Mouse (Mus musculus) layer of hippocampus, adult 11-12 months (tissue): ENCODE data around the gene Elk4.

Experiments
- DNase-seq: peaks from one replicate; pipeline ENCODE4 v3.0.0; 2022; ENCODE audit warnings: low spot score

The Elk4 gene

DNA sequence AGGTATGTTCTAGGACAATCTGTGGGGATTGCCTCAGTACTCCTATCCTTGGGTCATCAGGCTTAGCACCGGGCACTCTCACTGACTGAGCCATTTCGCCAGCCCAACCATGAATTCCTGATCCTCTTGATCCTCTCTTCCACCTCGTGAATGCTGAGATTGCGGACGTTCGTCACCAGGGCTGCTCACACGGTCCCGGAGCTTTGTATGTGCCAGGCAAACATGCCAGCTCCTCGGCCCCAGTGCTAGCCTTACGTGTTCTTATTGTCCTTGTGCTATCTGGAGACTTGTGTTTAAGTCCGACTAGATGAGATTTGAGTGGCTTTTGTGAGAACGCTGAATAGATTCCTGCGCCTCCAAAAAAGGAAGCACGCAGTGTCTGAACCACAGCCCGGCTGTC, 20.0 kb upstream of the Elk4 start:
- no peak for DNase-seq

DNA sequence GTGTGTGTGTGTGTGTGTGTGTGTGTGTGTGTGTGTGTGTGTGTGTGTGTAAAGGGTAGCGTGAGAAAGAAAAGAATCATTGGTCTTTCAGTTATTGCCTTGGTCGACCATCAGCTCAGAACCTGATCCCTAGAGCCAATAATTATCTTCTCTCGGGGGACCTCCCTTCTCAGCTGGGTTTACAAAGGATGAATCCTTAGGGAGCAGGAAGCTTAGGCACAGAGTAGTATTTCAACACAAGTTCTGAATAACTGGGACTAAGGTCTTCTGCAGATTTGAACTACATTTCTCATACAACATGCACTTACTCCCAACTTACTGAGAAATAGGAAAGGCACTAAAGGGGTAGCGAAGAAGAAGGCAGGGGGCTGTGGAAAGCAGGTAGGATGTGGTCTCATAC, 17.9 kb upstream of the Elk4 start:
- no peak for DNase-seq

- DNase-seq, result no peak
Measured at GRCm38 (mm10) chr1:131990083-131990760, 17.2 kb upstream of the Elk4 start.

DNA sequence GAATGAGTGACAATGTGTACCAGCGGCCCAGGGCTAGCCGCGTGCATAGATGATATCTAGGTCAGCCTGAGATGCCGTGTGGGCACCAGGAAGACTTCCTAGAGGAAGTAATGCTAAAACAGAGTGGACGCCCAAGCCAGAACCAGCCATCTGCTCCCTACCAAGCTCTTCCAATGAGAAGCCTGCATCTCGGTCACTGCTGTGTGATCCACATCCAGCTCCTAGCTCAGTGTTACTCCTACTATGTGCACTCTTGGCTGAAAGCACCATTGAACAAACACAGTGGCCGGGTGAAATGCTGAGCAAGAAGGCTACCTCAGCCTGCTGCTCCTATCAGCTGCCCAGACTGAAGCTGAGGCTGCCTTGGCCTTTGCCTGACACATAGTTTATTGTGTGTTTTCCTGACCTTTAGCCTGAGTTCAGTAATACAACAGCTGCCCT, 14.8 kb upstream of the Elk4 start:
- DNase-seq, result no peak

GRCm38 (mm10) chr1:131993169-131994040, 14.0 kb upstream of the Elk4 start:
- no peak for DNase-seq

DNA sequence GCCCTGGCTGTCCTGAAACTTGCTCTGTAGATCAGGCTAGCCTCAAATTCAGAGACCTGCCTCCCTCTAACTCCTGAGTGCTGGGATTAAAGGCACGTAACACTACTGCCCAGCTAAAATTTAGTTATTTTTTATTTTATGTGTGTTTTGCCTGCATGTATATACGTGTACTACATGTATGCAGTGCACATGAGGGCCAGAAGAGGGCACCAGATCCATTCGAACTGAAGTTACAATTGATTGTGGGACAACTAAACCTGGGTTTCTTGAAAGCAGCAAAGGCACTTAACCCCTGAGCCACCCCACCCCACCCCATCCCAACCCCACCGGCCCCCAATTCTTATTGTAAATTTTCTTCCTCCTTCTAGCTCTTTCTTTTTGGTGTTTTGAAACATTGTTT, 12.3 kb upstream of the Elk4 start:
- DNase-seq, result peak; percentile 66

GRCm38 (mm10) chr1:132000506-132000905, 6.9 kb upstream of the Elk4 start:
- DNase-seq, result no peak

DNA sequence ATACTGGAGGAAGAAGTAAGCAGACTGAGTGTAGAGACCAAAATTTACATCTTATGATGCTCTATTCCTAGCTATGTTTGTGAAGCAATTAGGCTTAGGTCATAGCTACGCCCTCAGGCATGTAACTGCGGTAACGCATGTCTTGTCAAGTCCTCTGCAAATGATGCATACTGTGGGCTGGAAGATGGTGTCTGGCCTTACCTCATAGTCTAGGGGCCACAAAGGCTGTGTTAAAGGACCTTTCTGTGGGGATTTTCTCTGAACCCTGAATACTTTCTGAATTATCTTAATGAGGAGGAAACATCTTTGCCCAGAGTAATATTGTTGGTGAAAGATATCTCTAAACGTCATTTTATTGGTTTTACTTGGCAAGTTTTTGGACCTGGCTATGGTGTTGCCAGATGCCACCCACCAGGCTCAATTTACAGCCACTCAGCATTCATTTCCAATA, 5.5 kb upstream of the Elk4 start:
- no peak for DNase-seq

- DNase-seq, result no peak
Measured at GRCm38 (mm10) chr1:132003111-132003510, 4.3 kb upstream of the Elk4 start.

GRCm38 (mm10) chr1:132003817-132004216, 3.6 kb upstream of the Elk4 start:
- no peak for DNase-seq

DNA sequence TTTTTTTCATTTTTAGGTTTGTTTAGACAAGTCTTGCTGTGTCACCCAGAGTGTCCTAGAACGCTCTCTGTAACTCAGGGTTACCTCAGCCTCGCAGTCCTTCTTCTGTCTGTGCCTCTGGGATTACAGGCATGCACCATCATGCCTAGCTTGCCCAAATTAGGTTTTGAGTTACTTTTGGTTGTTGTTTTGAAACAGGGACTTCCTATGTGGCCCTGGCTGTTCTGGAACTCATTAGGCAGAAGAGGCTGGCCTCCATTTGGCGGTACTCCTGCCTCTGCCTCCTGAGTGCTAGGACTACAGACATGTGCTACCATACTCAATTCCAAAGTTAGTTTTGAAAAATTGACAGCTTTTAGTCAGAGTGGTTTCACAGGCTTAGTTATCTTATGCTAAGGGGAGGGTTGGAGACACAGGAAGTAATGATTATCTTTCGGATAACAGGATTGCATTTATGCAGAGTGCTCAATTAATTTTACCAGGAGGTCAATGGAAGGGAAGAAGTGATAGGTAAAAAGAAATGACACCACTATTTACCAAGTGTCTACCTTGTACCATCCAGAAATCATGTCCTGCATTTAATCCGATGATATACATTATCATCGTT, 2.7 kb upstream of the Elk4 start:
- no peak for DNase-seq

- DNase-seq, result no peak
Measured at GRCm38 (mm10) chr1:132005466-132005865, 1.9 kb upstream of the Elk4 start.

DNA sequence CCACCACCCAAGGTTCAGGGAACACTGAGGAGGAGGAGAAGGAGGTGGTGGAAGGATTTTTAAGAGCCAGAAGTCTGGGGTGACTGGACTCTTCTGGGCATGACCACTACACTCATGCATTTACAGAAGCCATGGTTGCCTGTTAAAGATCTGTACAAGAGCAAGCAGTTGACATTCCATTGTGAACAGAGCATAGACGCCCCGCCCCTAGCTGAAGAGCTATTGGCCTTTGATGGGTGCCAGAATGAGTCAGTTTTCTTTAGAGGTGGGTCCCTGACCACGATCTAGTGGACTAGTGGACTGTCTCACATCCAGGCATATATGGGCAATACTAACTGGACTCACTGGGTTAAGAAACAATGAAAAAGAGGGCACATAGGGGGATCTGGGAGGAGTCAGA, 1.4 kb upstream of the Elk4 start:
- no peak for DNase-seq

DNA sequence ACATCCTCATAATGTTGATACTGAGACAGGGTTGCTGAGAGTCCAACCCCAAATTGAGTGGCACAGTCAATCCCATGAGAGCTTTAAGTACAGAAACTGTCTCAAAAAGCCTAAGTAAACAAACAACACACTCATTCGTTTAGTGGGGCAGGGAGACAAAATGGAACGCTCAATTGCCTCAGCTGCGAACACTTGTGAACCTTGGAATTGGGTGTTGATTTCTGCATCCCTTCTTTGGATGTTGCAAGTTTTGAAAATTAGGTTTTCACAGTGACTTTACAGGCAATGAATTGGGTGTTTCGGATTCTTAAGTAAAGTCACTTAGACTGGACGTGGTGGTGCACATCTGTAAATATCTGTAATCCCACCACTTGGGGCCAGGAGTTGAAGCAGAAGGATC, 686 bp upstream of the Elk4 start:
- DNase-seq, result no peak

- DNase-seq, result peak; percentile 73
Measured at GRCm38 (mm10) chr1:132007828-132008827, 721 bp downstream of the Elk4 start.

DNA sequence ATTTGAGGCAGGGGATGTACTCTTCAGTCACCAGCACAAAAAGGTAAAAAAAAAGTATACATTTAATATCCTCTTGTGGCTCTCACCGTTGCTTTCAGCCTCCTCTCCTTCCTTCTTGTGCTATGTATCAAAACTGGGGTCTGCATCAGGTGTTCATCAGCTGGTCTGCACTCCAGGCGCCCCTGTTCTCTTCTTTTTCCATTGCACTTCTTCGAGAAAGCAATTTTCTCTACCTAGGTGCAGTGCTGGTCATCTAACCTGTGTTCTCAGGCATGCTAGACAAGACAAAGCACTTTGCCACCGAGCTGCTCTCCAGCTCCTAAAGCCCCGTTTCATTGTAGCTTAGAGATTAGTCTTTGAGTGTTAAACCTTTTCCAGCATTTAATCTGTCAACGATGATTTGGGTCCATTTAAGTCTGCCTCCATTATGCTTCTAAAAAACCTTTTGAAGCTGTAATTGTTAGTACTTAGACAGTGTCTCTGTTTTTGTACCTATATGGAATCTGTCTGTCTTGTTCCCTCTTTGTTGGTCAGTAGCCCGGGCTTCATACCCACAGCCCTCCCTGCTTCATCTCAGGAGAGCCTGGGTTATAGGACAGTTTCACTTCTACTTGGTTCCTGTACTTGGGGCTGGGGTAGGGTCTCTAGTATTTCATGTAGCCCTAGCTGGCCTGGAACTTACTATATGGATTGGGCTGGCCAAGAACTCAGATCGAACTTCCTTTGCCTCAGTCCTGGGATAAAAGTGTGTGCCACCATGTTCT, 1.7 kb downstream of the Elk4 start:
- no peak for DNase-seq

GRCm38 (mm10) chr1:132010632-132011501, 3.5 kb downstream of the Elk4 start:
- no peak for DNase-seq

GRCm38 (mm10) chr1:132011785-132012184, 4.4 kb downstream of the Elk4 start:
- no peak for DNase-seq

DNA sequence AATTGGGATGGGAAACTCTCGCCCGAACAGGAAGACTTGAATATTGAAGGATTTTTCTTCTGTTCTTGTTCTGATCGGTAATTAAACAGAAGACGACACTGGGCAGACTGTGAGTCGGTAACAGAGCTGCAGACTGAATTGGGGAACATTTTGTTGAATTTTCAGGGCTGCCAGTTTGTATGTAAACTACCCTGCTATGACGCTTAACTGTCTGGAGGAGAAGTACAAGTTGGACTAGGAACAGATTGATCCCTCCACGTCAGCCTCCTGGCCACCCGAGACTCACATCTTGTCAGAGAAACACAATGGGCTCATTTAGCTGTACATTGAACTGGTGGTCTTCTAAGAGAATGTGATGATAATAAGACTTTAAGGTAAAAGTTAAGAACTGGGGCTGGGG, 5.5 kb downstream of the Elk4 start:
- DNase-seq, result peak; percentile 25

GRCm38 (mm10) chr1:132014800-132015199, 7.4 kb downstream of the Elk4 start:
- DNase-seq, result no peak
